Mouse (Mus musculus): Measurements from ENCODE around the gene Gm28539. TPM values are rescaled to one million over a fixed set of nuclear protein-coding genes. Genes with fewer than 3 reads are reported as not detected.
A peak's percentile ranks its signal among the peaks of the same experiment; 100 is the strongest.
"Not testable (repeated sequence)": the region's sequence is repeated elsewhere in the genome, so short reads cannot be mapped to it uniquely, and the experiment has no call there.

The Gm28539 gene
- total and polyA plus RNA-seq, 3 experiments, result 2.9 to 13.9 TPM; not detected in 1

GRCm38 (mm10) chr16:18986860-18987259, 150.5 kb downstream of the Gm28539 start:
- no peak overlapping the region for H3K4me3 ChIP-seq (ENCODE audit: control insufficient read depth in 1 of 2, insufficient read depth in 1 of 2, low read depth in 2 of 2, low read length in 2 of 2)
- no peaks in the 10 kb centered on the region for H3K36me3 ChIP-seq (ENCODE audit: control insufficient read depth in 1 of 2, insufficient read depth in 2 of 2, low read length in 2 of 2)
- peaks cover 0 to 17% of the 10 kb centered on the region in 2 experiments; a peak in 2 of 4 replicates for H3K27me3 ChIP-seq (ENCODE audit: control insufficient read depth in 1 of 2, insufficient read depth in 2 of 2, low read length in 2 of 2)
- no peak for TF ChIP-seq NELFE (IDR thresholded peaks at IDR 0.05; ENCODE audit: low read depth, low read length)
- no peak for TF ChIP-seq TCF12 (IDR thresholded peaks at IDR 0.05; ENCODE audit: low read depth, low read length)
- TF ChIP-seq MAX (IDR thresholded peaks at IDR 0.05; ENCODE audit: low read length), result no peak
- TF ChIP-seq USF1 (IDR thresholded peaks at IDR 0.05; ENCODE audit: low read depth, low read length), result no peak
- no peak for TF ChIP-seq CHD2 (IDR thresholded peaks at IDR 0.05; ENCODE audit: low read length)
- TF ChIP-seq NRF1 (IDR thresholded peaks at IDR 0.05; ENCODE audit: insufficient read depth, low read depth, low read length, poor library complexity, severe bottlenecking), result no peak
- no peak for TF ChIP-seq ETS1 (IDR thresholded peaks at IDR 0.05; ENCODE audit: low read depth, low read length)
- no peak for TF ChIP-seq RAD21 (IDR thresholded peaks at IDR 0.05; ENCODE audit: low read depth, low read length)
- TF ChIP-seq RCOR1 (IDR thresholded peaks at IDR 0.05; ENCODE audit: low read depth, low read length), result no peak
- TF ChIP-seq MEF2A (IDR thresholded peaks at IDR 0.05; ENCODE audit: extremely low read depth, insufficient replicate concordance, low read depth, low read length, poor library complexity, severe bottlenecking), result no peak
- no peak for TF ChIP-seq MAFK (IDR thresholded peaks at IDR 0.05; ENCODE audit: borderline replicate concordance, low read depth, low read length)
- TF ChIP-seq ZNF384 (IDR thresholded peaks at IDR 0.05; ENCODE audit: low read depth, low read length), result no peak
- no peak for TF ChIP-seq ZKSCAN1 (IDR thresholded peaks at IDR 0.05; ENCODE audit: low read depth, low read length)
- TF ChIP-seq UBTF (IDR thresholded peaks at IDR 0.05; ENCODE audit: borderline replicate concordance, insufficient read depth, low read depth, low read length), result no peak
- no peak for TF ChIP-seq CHD1 (IDR thresholded peaks at IDR 0.05; ENCODE audit: low read depth, low read length)
- no peak for TF ChIP-seq MXI1 (IDR thresholded peaks at IDR 0.05; ENCODE audit: low read depth, low read length)
- no peaks in the 10 kb centered on the region for H3K79me2 ChIP-seq (ENCODE audit: control insufficient read depth, insufficient read depth, low read length, poor library complexity)
- H3K9me3 ChIP-seq (replicated peaks; ENCODE audit: insufficient read depth, low read length), result no peaks in the 10 kb centered on the region
- no peak for DNase-seq (ENCODE audit: low read depth, low spot score)
- no peaks in the 10 kb centered on the region for H3K4me1 ChIP-seq (ENCODE audit: control insufficient read depth in 1 of 2, insufficient read depth in 2 of 2, low read length in 2 of 2)
- H3K27ac ChIP-seq (ENCODE audit: control insufficient read depth, low read depth, low read length), result no peak overlapping the region
- H3K9ac ChIP-seq (ENCODE audit: control insufficient read depth, low read depth, low read length, poor library complexity, severe bottlenecking), result no peak overlapping the region

GRCm38 (mm10) chr16:19002610-19003389, 166.4 kb downstream of the Gm28539 start:
- not testable (repeated sequence) for H3K27me3 ChIP-seq (ENCODE audit: control insufficient read depth in 1 of 2, insufficient read depth in 2 of 2, low read length in 2 of 2); H3K27ac ChIP-seq (ENCODE audit: control insufficient read depth, low read depth, low read length); H3K4me1 ChIP-seq (ENCODE audit: control insufficient read depth in 1 of 2, insufficient read depth in 2 of 2, low read length in 2 of 2); H3K9ac ChIP-seq (ENCODE audit: control insufficient read depth, low read depth, low read length, poor library complexity, severe bottlenecking); H3K36me3 ChIP-seq (ENCODE audit: control insufficient read depth in 1 of 2, insufficient read depth in 2 of 2, low read length in 2 of 2); H3K79me2 ChIP-seq (ENCODE audit: control insufficient read depth, insufficient read depth, low read length, poor library complexity); H3K9me3 ChIP-seq (replicated peaks; ENCODE audit: insufficient read depth, low read length); H3K4me3 ChIP-seq (ENCODE audit: control insufficient read depth in 1 of 2, insufficient read depth in 1 of 2, low read depth in 2 of 2, low read length in 2 of 2)
- peak; percentile 58 for TF ChIP-seq RAD21 (IDR thresholded peaks at IDR 0.05; ENCODE audit: low read depth, low read length)
- TF ChIP-seq SMC3 (IDR thresholded peaks at IDR 0.05; ENCODE audit: low read depth, low read length), result peak; percentile 59
- peak; percentile 65 to 72 (median 69) for TF ChIP-seq CTCF (IDR thresholded peaks at IDR 0.05 in 2 of 3, conservative IDR thresholded peaks at IDR 0.05 in 1 of 3; ENCODE audit: control insufficient read depth in 1 of 3, insufficient read depth in 1 of 3, low read depth in 2 of 3, low read length in 3 of 3, poor library complexity in 1 of 3, severe bottlenecking in 1 of 3)
- peak; percentile 32; the same call in 1 of the 2 replicates for TF ChIP-seq ZC3H11A (IDR thresholded peaks at IDR 0.05; ENCODE audit: low read depth, low read length)
- peak; percentile 39 for DNase-seq (ENCODE audit: low read depth, low spot score)
